Mouse (Mus musculus): Measurements from ENCODE around the gene Dnajc19.

- TF ChIP-seq CTCF (IDR thresholded peaks at IDR 0.05; ENCODE audit: extremely low read depth, insufficient read depth, low read length) (no peak), POLR2A (IDR thresholded peaks at IDR 0.05; ENCODE audit: extremely low read depth, insufficient read depth, low read length) (no peak)
These were observed 72.9 kb downstream of the Dnajc19 start for GRCm38 (mm10) chr3:34008191-34008590.

Measured in cortical plate, adult 2 months (tissue).